Mouse (Mus musculus) limb, embryonic 15.5 days (tissue): ENCODE measurements around the gene Ccdc88c. TPM values are rescaled to one million over a fixed set of nuclear protein-coding genes. Genes with fewer than 3 reads are reported as not detected.
A peak's percentile ranks its signal among the peaks of the same experiment; 100 is the strongest.

ENCODE experiments used
- ATAC-seq: fragments of 200-750 bp; cut with Nextera tagmentation; 2 replicates; pipeline ENCODE4 v1.8.0; 2017; ENCODE audit warnings: low read depth, moderate TSS enrichment; ENCODE audit not compliant: insufficient number of reproducible peaks, low FRiP score, low TSS enrichment
- H3K27ac ChIP-seq: fragments of 300-500 bp; sonication (generic); 2 replicates; pipeline ENCODE4 v1.5.1; 2015; ENCODE audit warnings: moderate library complexity, mild to moderate bottlenecking, inconsistent platforms
- H3K27me3 ChIP-seq: fragments of 300-500 bp; sonication (generic); 2 replicates; pipeline ENCODE4 v1.6.1; 2015; ENCODE audit warnings: inconsistent platforms
- H3K36me3 ChIP-seq: fragments of 300-500 bp; sonication (generic); 2 replicates; pipeline ENCODE4 v1.6.1; 2015; ENCODE audit warnings: inconsistent platforms
- H3K4me1 ChIP-seq: fragments of 300-500 bp; sonication (generic); 2 replicates; pipeline ENCODE4 v1.6.1; 2015; ENCODE audit warnings: inconsistent platforms
- H3K4me2 ChIP-seq: fragments of 300-500 bp; sonication (generic); 2 replicates; pipeline ENCODE4 v1.6.1; 2015; ENCODE audit warnings: mild to moderate bottlenecking, inconsistent platforms
- H3K4me3 ChIP-seq: fragments of 300-500 bp; sonication (generic); 2 replicates; pipeline ENCODE4 v1.5.1; 2015; ENCODE audit warnings: mild to moderate bottlenecking, inconsistent platforms
- H3K9ac ChIP-seq: fragments of 300-500 bp; sonication (generic); 2 replicates; pipeline ENCODE4 v1.6.1; 2015; ENCODE audit warnings: inconsistent platforms
- H3K9me3 ChIP-seq: fragments of 300-500 bp; sonication (generic); 2 replicates; pipeline ENCODE4 v1.6.1; 2016; ENCODE audit warnings: inconsistent platforms
- WGBS: fragments of 180-500 bp; shearing (Covaris S2); methylation state at CpG from one replicate; pipeline ENCODE4 v1.1.7; 2015; 5-methylcytosine and 5-hydroxymethylcytosine counted together
- polyA plus RNA-seq: library from polyadenylated mRNA; unstranded; fragments of >200 nt; fragmentation: Nextera tagmentation; extraction: Ambion mirVana; gene quantifications from 2 replicates; pipeline ENCODE4 v1.2.1, GENCODE M21; 2015

Ccdc88c gene
- polyA plus RNA-seq, 1 experiment from 2014 or later = 3.7 TPM

GRCm38 (mm10) chr12:100877936-100878335 is 150.9 kb downstream of the Ccdc88c start:
- H3K4me2 ChIP-seq = no peak overlapping the region
- H3K4me1 ChIP-seq = no peaks in the 10 kb centered on the region
- no peak overlapping the region for H3K4me3 ChIP-seq
- no peak overlapping the region for H3K27ac ChIP-seq
- WGBS = 77% methylated on average over 6 of the region's 6 CpGs
- no peaks in the 10 kb centered on the region for H3K9me3 ChIP-seq
- no peak overlapping the region for H3K9ac ChIP-seq
- H3K36me3 ChIP-seq = no peaks in the 10 kb centered on the region
- no peaks in the 10 kb centered on the region for H3K27me3 ChIP-seq
- ATAC-seq = 0 out of 2 replicates have a peak, but pooled peaks have one; percentile 8

GRCm38 (mm10) chr12:100875960-100876359 is 152.9 kb downstream of the Ccdc88c start:
- no peak for ATAC-seq
- H3K27ac ChIP-seq = no peak overlapping the region
- H3K27me3 ChIP-seq = no peaks in the 10 kb centered on the region
- H3K9ac ChIP-seq = no peak overlapping the region
- no peak overlapping the region for H3K4me3 ChIP-seq
- no peaks in the 10 kb centered on the region for H3K9me3 ChIP-seq
- no peaks in the 10 kb centered on the region for H3K4me1 ChIP-seq
- H3K36me3 ChIP-seq = no peaks in the 10 kb centered on the region
- H3K4me2 ChIP-seq = no peak overlapping the region
- 80% methylated on average over 5 of the region's 6 CpGs for WGBS

GRCm38 (mm10) chr12:100875553-100875952 is 153.3 kb downstream of the Ccdc88c start:
- Histone ChIP-seq H3K9ac (no peak overlapping the region), H3K4me3 (no peak overlapping the region), H3K9me3 (no peaks in the 10 kb centered on the region), H3K27me3 (no peaks in the 10 kb centered on the region), H3K4me2 (no peak overlapping the region), H3K4me1 (no peaks in the 10 kb centered on the region), H3K36me3 (no peaks in the 10 kb centered on the region), H3K27ac (no peak overlapping the region)
- 45% methylated on average over 3 of the region's 3 CpGs for WGBS
- no peak for ATAC-seq

GRCm38 (mm10) chr12:100873612-100874011 is 155.2 kb downstream of the Ccdc88c start:
- Histone ChIP-seq H3K4me2 (no peak overlapping the region), H3K4me1 (no peaks in the 10 kb centered on the region), H3K4me3 (no peak overlapping the region), H3K27me3 (no peaks in the 10 kb centered on the region), H3K9me3 (no peaks in the 10 kb centered on the region), H3K36me3 (no peaks in the 10 kb centered on the region), H3K9ac (no peak overlapping the region), H3K27ac (no peak overlapping the region)
- WGBS = 77% methylated on average over 3 of the region's 3 CpGs
- ATAC-seq = no peak

- WGBS = 84% methylated on average over 2 of the region's 2 CpGs
- Histone ChIP-seq H3K4me2 (no peak overlapping the region), H3K27me3 (no peaks in the 10 kb centered on the region), H3K9me3 (no peaks in the 10 kb centered on the region), H3K9ac (no peak overlapping the region), H3K27ac (no peak overlapping the region), H3K4me1 (peaks cover 14% of the 10 kb centered on the region; the same call in 1 of the 2 replicates), H3K36me3 (no peaks in the 10 kb centered on the region), H3K4me3 (no peak overlapping the region)
- ATAC-seq = no peak
Measured at GRCm38 (mm10) chr12:100871841-100872240, 157.0 kb downstream of the Ccdc88c start.

GRCm38 (mm10) chr12:100871234-100871633 is 157.6 kb downstream of the Ccdc88c start:
- H3K9ac ChIP-seq = no peak overlapping the region
- H3K4me1 ChIP-seq = peaks cover 18% of the 10 kb centered on the region; the same call in 1 of the 2 replicates
- WGBS = 88% methylated on average over 6 of the region's 6 CpGs
- no peak for ATAC-seq
- no peaks in the 10 kb centered on the region for H3K36me3 ChIP-seq
- no peak overlapping the region for H3K27ac ChIP-seq
- no peak overlapping the region for H3K4me2 ChIP-seq
- H3K27me3 ChIP-seq = no peaks in the 10 kb centered on the region
- no peaks in the 10 kb centered on the region for H3K9me3 ChIP-seq
- no peak overlapping the region for H3K4me3 ChIP-seq

GRCm38 (mm10) chr12:100868049-100868622 is 160.7 kb downstream of the Ccdc88c start:
- H3K9ac ChIP-seq = no peak overlapping the region
- no peaks in the 10 kb centered on the region for H3K36me3 ChIP-seq
- H3K9me3 ChIP-seq = no peaks in the 10 kb centered on the region
- H3K4me1 ChIP-seq = peaks cover 18% of the 10 kb centered on the region; the same call in 1 of the 2 replicates
- 55% methylated on average over 4 of the region's 4 CpGs for WGBS
- no peak overlapping the region for H3K4me2 ChIP-seq
- H3K27me3 ChIP-seq = no peaks in the 10 kb centered on the region
- H3K27ac ChIP-seq = peak overlapping the region; percentile 57
- no peak overlapping the region for H3K4me3 ChIP-seq
- 0 out of 2 replicates have a peak, but pooled peaks have one; percentile 31 for ATAC-seq

DNA sequence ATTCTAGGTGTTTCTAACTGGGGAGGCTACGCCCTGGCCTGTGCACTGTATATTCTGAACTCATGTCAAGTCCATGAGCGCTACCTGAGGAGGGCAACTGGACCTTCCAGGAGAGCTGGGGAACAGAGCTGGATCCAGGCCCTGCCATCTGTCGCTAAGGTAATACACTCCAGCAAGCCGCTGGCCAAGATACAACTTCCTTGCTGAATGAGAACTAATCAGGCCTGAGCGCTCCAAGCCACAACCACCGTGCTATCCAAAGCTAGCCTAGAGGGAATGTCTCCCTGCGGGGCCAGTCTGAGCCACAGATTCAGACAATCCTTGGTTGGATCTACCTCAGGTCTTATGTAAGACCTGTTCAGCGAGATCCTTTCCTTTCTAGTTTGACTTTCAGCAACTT is 161.8 kb downstream of the Ccdc88c start:
- Histone ChIP-seq H3K4me1 (peaks cover 18% of the 10 kb centered on the region; the same call in 1 of the 2 replicates), H3K9me3 (no peaks in the 10 kb centered on the region), H3K9ac (no peak overlapping the region), H3K27me3 (no peaks in the 10 kb centered on the region), H3K4me3 (no peak overlapping the region), H3K36me3 (no peaks in the 10 kb centered on the region), H3K4me2 (no peak overlapping the region), H3K27ac (0 out of 2 replicates have a peak overlapping the region, but pooled peaks have one; percentile 57)
- 76% methylated on average over 8 of the region's 8 CpGs for WGBS
- no peak for ATAC-seq

- ATAC-seq = no peak
- 70% methylated on average over 11 of the region's 11 CpGs for WGBS
- H3K36me3 ChIP-seq = no peaks in the 10 kb centered on the region
Measured at GRCm38 (mm10) chr12:100865509-100866078, 163.3 kb downstream of the Ccdc88c start.

GRCm38 (mm10) chr12:100865072-100865471 is 163.8 kb downstream of the Ccdc88c start:
- no peak overlapping the region for H3K27ac ChIP-seq
- ATAC-seq = no peak
- no peak overlapping the region for H3K4me2 ChIP-seq
- H3K4me3 ChIP-seq = no peak overlapping the region
- H3K9ac ChIP-seq = no peak overlapping the region
- no peaks in the 10 kb centered on the region for H3K27me3 ChIP-seq
- H3K4me1 ChIP-seq = peaks cover 18% of the 10 kb centered on the region; the same call in 1 of the 2 replicates
- H3K36me3 ChIP-seq = no peaks in the 10 kb centered on the region
- no peaks in the 10 kb centered on the region for H3K9me3 ChIP-seq

More at GRCm38 (mm10) chr12:100865509-100866078, 163.3 kb downstream of the Ccdc88c start:
- no peak overlapping the region for H3K4me3 ChIP-seq
- H3K9me3 ChIP-seq = no peaks in the 10 kb centered on the region
- H3K27ac ChIP-seq = no peak overlapping the region
- peaks cover 18% of the 10 kb centered on the region; the same call in 1 of the 2 replicates for H3K4me1 ChIP-seq
- H3K27me3 ChIP-seq = no peaks in the 10 kb centered on the region
- no peak overlapping the region for H3K4me2 ChIP-seq
- no peak overlapping the region for H3K9ac ChIP-seq

DNA sequence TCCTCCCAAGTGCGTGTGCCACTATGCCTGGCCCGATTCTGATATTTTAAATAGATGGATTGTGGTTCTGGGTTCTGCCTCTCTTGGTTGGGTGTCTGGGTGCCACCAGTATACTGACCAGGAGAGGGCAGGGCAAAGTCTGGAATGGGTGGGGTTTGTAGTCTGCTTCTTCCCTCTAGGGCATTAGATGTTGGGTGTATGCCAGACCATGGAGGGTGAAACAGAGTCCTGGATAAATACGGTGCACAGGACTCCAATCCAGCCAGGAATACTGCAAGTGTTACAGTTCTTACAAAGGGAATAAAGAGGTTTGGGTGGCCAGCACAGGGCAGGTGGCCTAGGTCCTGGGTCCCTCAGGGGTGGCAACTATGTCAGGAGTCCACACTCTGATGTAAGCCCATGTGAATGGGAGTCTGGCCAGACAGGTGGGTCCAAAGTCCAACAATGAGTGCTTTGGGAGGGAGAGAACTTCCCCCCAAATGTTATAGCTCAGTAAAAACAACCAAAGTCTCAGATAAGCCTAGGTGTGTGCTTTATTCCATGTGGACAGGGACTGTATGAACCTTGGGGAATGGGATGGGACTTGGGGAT is 165.9 kb downstream of the Ccdc88c start:
- Histone ChIP-seq H3K27me3 (no peaks in the 10 kb centered on the region), H3K27ac (no peak overlapping the region), H3K9me3 (no peaks in the 10 kb centered on the region), H3K4me1 (peaks cover 15% of the 10 kb centered on the region; the same call in 1 of the 2 replicates), H3K36me3 (no peaks in the 10 kb centered on the region), H3K4me2 (no peak overlapping the region), H3K9ac (no peak overlapping the region), H3K4me3 (no peak overlapping the region)
- ATAC-seq = no peak
- WGBS = 81% methylated on average over 3 of the region's 3 CpGs

DNA sequence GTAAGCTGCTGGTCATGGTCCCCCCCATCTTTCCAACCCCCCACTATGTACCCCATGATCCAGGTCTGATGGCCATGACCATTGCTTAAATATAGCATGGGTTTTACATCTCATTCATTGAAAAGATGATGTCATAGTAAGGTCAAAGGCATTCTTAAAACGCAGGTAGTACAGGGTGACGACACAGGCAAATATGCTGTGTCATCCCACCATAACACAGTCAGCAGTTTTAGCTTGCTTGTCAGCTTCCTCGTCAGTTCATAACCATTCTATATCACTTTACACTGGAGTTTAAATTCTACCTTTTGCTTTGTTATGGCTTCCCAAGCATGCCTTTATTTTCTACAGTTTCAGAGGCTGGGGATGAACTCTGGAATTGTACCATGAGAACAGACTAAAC is 166.6 kb downstream of the Ccdc88c start:
- ATAC-seq = no peak
- no peak overlapping the region for H3K9ac ChIP-seq
- H3K4me3 ChIP-seq = no peak overlapping the region
- H3K36me3 ChIP-seq = no peaks in the 10 kb centered on the region
- 0 out of 2 replicates have a peak, but pooled peaks cover 8% of the 10 kb centered on the region for H3K4me1 ChIP-seq
- WGBS = 74% methylated on average over 3 of the region's 3 CpGs
- H3K9me3 ChIP-seq = no peaks in the 10 kb centered on the region
- no peak overlapping the region for H3K27ac ChIP-seq
- no peak overlapping the region for H3K4me2 ChIP-seq
- no peaks in the 10 kb centered on the region for H3K27me3 ChIP-seq
